Mouse (Mus musculus) testis, postnatal 14 days (tissue): ENCODE data around the gene Rasa4.
A peak's percentile ranks its signal among the peaks of the same experiment; 100 is the strongest.
"Not testable (repeated sequence)": the region's sequence is repeated elsewhere in the genome, so short reads cannot be mapped to it uniquely, and the experiment has no call there.

Experiments used
- DNase-seq: peaks from one replicate; pipeline ENCODE4 v3.0.0; 2021; ENCODE audit warnings: low spot score

The Rasa4 gene

GRCm38 (mm10) chr5:136066404-136067148 is 17.1 kb upstream of the Rasa4 start:
- DNase-seq: not testable (repeated sequence)

- no peak for DNase-seq
Measured at GRCm38 (mm10) chr5:136069411-136069810, 14.3 kb upstream of the Rasa4 start.

GRCm38 (mm10) chr5:136073051-136073450 is 10.7 kb upstream of the Rasa4 start:
- no peak for DNase-seq

GRCm38 (mm10) chr5:136073526-136073925 is 10.2 kb upstream of the Rasa4 start:
- DNase-seq: no peak

- DNase-seq: no peak
Measured at GRCm38 (mm10) chr5:136075076-136075475, 8.6 kb upstream of the Rasa4 start.

GRCm38 (mm10) chr5:136076284-136076683 is 7.4 kb upstream of the Rasa4 start:
- no peak for DNase-seq

- DNase-seq: no peak
Measured at GRCm38 (mm10) chr5:136077001-136077550, 6.6 kb upstream of the Rasa4 start.

- no peak for DNase-seq
Measured at GRCm38 (mm10) chr5:136078136-136078535, 5.6 kb upstream of the Rasa4 start.

GRCm38 (mm10) chr5:136082345-136082744 is 1.4 kb upstream of the Rasa4 start:
- DNase-seq: no peak

GRCm38 (mm10) chr5:136084144-136084881 is 597 bp downstream of the Rasa4 start:
- DNase-seq: no peak

- no peak for DNase-seq
Measured at GRCm38 (mm10) chr5:136084891-136085651, 1.4 kb downstream of the Rasa4 start.

- no peak for DNase-seq
Measured at GRCm38 (mm10) chr5:136086290-136086689, 2.6 kb downstream of the Rasa4 start.

GRCm38 (mm10) chr5:136088821-136089575 is 5.3 kb downstream of the Rasa4 start:
- no peak for DNase-seq

- DNase-seq: no peak
Measured at GRCm38 (mm10) chr5:136091927-136092326, 8.2 kb downstream of the Rasa4 start.

GRCm38 (mm10) chr5:136094249-136095010 is 10.7 kb downstream of the Rasa4 start:
- DNase-seq: no peak

GRCm38 (mm10) chr5:136095089-136095488 is 11.4 kb downstream of the Rasa4 start:
- no peak for DNase-seq

- DNase-seq: no peak
Measured at GRCm38 (mm10) chr5:136098536-136098935, 14.8 kb downstream of the Rasa4 start.

GRCm38 (mm10) chr5:136102099-136102820 is 18.5 kb downstream of the Rasa4 start:
- peak; percentile 78 for DNase-seq

- DNase-seq: peak; percentile 89
Measured at GRCm38 (mm10) chr5:136104511-136104910, 20.8 kb downstream of the Rasa4 start.

GRCm38 (mm10) chr5:136108486-136108885 is 24.8 kb downstream of the Rasa4 start:
- DNase-seq: no peak
